Mouse (Mus musculus) forebrain, embryonic 15.5 days (tissue): ENCODE measurements around the gene Ppp6r2. TPM values are rescaled to one million over a fixed set of nuclear protein-coding genes. Genes with fewer than 3 reads are reported as not detected.

Experiments
- ATAC-seq: fragments of 200-750 bp; cut with Nextera tagmentation; replicated peaks from 2 replicates; pipeline ENCODE4 v1.8.0; 2017; ENCODE audit warnings: mild to moderate bottlenecking, moderate TSS enrichment, moderate library complexity
- H3K27ac ChIP-seq: fragments of 300-500 bp; sonication (generic); replicated peaks from 2 replicates; pipeline ENCODE4 v1.5.1; 2015; ENCODE audit warnings: mild to moderate bottlenecking, inconsistent platforms
- H3K27me3 ChIP-seq: fragments of 300-500 bp; sonication (generic); 2 replicates; pipeline ENCODE4 v1.6.1; 2015; ENCODE audit warnings: inconsistent platforms
- H3K36me3 ChIP-seq: fragments of 300-500 bp; sonication (generic); 2 replicates; pipeline ENCODE4 v1.6.1; 2015; ENCODE audit warnings: mild to moderate bottlenecking, inconsistent platforms
- H3K4me1 ChIP-seq: fragments of 300-500 bp; sonication (generic); 2 replicates; pipeline ENCODE4 v1.6.1; 2015; ENCODE audit warnings: inconsistent platforms
- H3K4me2 ChIP-seq: fragments of 300-500 bp; sonication (generic); replicated peaks from 2 replicates; pipeline ENCODE4 v1.6.1; 2015; ENCODE audit warnings: mild to moderate bottlenecking, inconsistent platforms
- H3K4me3 ChIP-seq: fragments of 300-500 bp; sonication (generic); 2 replicates; pipeline ENCODE4 v1.5.1; 2015; ENCODE audit warnings: mild to moderate bottlenecking, inconsistent platforms
- H3K9ac ChIP-seq: fragments of 300-500 bp; sonication (generic); replicated peaks from 2 replicates; pipeline ENCODE4 v1.6.1; 2015; ENCODE audit warnings: mild to moderate bottlenecking, inconsistent platforms
- H3K9me3 ChIP-seq: fragments of 300-500 bp; sonication (generic); 2 replicates; pipeline ENCODE4 v1.6.1; 2016; ENCODE audit warnings: inconsistent platforms
- WGBS: fragments of 180-500 bp; shearing (Covaris S2); methylation state at CpG from one replicate; pipeline ENCODE4 v1.1.7; 2015; ENCODE audit warnings: mixed read lengths; 5-methylcytosine and 5-hydroxymethylcytosine counted together
- microRNA-seq: library from miRNA; unstranded; fragments of <30 nt; microRNA quantifications from one replicate; pipeline ENCODE4, GENCODE M21; 2016
- polyA plus RNA-seq: library from polyadenylated mRNA; unstranded; fragments of >200 nt; fragmentation: Nextera tagmentation; extraction: Ambion mirVana; gene quantifications from 2 replicates; pipeline ENCODE4 v1.2.1, GENCODE M21; 2015

Ppp6r2 gene
- polyA plus RNA-seq, 1 experiment from 2014 or later, result 83.6 TPM

DNA sequence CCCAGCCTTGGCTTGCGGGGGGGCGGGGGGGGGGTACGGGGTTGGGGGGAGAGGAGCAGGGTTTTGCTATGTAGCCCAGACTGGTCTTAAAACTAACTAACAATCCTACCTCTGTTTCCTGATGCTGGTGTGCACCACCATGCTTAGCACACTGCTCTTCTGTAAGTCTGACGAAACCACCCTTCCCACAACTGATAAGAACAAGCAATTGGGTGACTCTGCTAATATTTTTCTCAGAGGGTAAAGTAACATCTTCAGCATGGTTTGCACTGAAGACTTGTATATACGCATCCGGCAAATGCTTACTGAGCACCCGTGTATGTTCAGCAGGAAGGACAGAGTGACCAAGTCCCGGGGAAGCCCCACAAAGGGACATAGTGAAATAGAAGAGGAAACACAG lies 109.9 kb downstream of the Ppp6r2 start:
- H3K4me1 ChIP-seq, result no peaks in the 10 kb centered on the region
- no peak overlapping the region for H3K4me2 ChIP-seq
- no peaks in the 10 kb centered on the region for H3K9me3 ChIP-seq
- H3K4me3 ChIP-seq, result no peak overlapping the region
- H3K27me3 ChIP-seq, result peaks cover 6% of the 10 kb centered on the region; the same call in 1 of the 2 replicates
- H3K36me3 ChIP-seq, result no peaks in the 10 kb centered on the region
- no peak overlapping the region for H3K9ac ChIP-seq
- ATAC-seq, result no peak
- H3K27ac ChIP-seq, result no peak overlapping the region
- 75% methylated on average over 8 of the region's 8 CpGs for WGBS

DNA sequence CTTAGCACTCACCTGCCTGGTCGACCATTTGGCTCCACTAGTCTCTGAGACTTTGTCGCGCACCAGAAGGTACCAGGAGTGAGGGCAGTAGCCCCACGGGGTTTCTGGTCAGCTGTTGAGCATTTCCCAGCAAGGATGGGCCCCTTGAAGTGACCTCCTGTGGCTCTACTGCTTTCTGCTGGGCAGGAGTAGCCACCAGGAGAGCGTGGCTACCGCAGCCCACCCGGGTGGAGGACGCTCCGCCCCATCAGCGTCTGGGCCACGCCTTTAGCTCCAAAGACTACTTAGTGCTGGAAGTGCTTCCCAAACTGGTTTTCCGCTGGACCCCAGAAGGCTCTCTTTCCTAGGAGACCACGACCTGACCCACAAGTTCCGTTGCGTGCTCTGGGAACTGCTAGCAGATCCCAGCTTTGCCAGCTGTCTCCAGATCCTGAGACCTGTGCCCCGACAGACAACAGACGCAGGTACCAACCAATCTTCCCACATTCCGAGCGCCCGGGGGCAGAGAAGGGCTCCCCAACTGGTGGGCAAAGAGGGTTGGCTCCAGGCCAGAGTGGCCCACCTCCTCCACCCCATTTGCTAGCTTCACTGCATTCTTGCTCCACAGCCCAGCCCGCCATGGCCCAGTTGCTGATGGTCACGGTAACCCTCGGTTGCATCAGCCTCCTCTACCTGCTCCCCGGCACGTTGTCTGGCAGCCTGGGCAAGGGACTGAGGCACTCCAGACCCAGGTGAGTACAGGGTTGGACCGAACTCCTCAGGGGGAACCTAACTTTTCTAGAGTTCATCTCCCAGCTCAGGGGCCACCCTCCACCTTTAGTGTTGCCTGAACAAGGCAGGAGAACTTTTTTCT lies 111.5 kb downstream of the Ppp6r2 start, which contains the start of gene Adm2:
Adm2 (plus strand) TSS at position 51 of the 853 bp plus-strand sequence.
- Histone ChIP-seq H3K27me3 (peaks cover 6% of the 10 kb centered on the region; the same call in 1 of the 2 replicates), H3K9me3 (no peaks in the 10 kb centered on the region), H3K27ac (no peak within 1 kb of the TSS), H3K4me2 (0 out of 2 replicates have a peak within 1 kb of the TSS, but pooled peaks have one; percentile 16), H3K36me3 (no peaks in the 10 kb centered on the region), H3K9ac (no peak within 1 kb of the TSS), H3K4me3 (no peak within 1 kb of the TSS), H3K4me1 (no peaks in the 10 kb centered on the region)
- 10% methylated on average over 26 of the region's 26 CpGs for WGBS
- no peak for ATAC-seq

DNA sequence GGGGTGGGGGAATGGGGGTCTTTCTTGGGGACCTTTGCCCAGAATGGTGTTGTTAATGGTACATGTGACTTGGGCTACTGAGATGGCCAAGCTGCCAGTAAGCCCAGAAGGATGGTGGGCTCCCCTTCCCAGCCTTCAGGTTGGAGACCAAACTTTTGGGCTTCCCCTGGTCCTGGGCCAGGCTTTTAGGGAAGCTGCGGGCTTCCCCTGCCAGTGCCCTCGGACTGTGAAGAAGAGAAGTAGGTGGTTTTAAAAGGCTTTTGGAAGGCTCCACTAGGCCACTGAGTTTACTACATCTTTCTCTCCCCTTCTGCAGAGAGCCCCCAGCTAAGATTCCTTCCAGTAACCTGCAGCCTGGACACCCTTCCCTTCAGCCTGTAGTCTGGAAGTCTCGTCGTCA lies 112.3 kb downstream of the Ppp6r2 start:
- ATAC-seq, result no peak
- Histone ChIP-seq H3K4me3 (no peak overlapping the region), H3K9ac (no peak overlapping the region), H3K9me3 (no peaks in the 10 kb centered on the region), H3K27ac (no peak overlapping the region), H3K27me3 (peaks cover 6% of the 10 kb centered on the region; the same call in 1 of the 2 replicates), H3K4me2 (no peak overlapping the region), H3K36me3 (no peaks in the 10 kb centered on the region), H3K4me1 (no peaks in the 10 kb centered on the region)
- WGBS, result 87% methylated on average over 4 of the region's 4 CpGs

DNA sequence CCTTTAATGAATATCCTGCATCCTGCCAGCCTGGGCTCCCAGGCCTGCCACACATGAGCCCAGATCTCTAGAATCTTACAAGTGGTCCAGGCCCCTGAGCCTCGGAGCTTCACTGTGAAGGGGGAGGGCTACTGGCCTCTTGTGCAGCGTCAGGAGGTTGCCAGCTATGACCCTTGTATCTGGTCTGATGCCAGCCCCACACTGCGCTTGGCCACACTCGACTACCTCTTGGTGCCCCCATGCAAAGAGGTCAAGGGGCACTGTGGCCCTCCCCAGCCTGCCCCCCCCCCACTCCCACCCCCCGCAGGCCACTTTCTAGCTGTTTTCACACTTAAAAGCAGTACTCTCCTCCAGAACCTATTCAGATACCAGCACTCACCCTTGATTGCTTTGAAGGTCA lies 115.1 kb downstream of the Ppp6r2 start:
- Histone ChIP-seq H3K9me3 (no peaks in the 10 kb centered on the region), H3K27me3 (peaks cover 6% of the 10 kb centered on the region; the same call in 1 of the 2 replicates), H3K9ac (no peak overlapping the region), H3K4me3 (no peak overlapping the region), H3K4me2 (no peak overlapping the region), H3K4me1 (no peaks in the 10 kb centered on the region), H3K27ac (no peak overlapping the region), H3K36me3 (no peaks in the 10 kb centered on the region)
- 60% methylated on average over 5 of the region's 5 CpGs for WGBS
- no peak for ATAC-seq

DNA sequence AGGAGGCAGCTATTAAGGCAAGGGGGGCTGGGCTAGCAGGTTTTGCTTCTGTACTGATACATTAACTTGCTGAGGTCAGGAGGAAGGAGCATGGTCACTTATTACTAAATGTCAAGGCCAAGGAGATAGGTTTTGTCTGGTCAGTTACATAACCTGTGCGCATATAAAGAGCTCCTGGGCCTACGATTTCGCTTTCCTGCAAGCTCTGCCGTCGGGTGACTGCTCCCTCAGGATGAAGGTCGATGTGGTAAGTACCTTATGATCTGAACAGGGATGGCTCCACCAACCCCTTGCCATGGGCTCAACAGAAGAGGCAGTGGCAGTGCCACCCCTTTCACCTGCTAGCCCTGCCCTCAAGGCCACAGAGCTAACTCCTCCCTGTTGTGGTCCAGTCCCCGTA lies 122.9 kb downstream of the Ppp6r2 start, which contains the start of gene Miox:
Miox (plus strand) TSS at position 128 of the 400 bp plus-strand sequence.
- H3K27me3 ChIP-seq, result no peaks in the 10 kb centered on the region
- no peaks in the 10 kb centered on the region for H3K4me1 ChIP-seq
- H3K9me3 ChIP-seq, result no peaks in the 10 kb centered on the region
- no peak within 1 kb of the TSS for H3K4me2 ChIP-seq
- ATAC-seq, result no peak
- H3K4me3 ChIP-seq, result no peak within 1 kb of the TSS
- H3K27ac ChIP-seq, result no peak within 1 kb of the TSS
- no peaks in the 10 kb centered on the region for H3K36me3 ChIP-seq
- WGBS, result 94% methylated on average over 7 of the region's 7 CpGs
- no peak within 1 kb of the TSS for H3K9ac ChIP-seq

DNA sequence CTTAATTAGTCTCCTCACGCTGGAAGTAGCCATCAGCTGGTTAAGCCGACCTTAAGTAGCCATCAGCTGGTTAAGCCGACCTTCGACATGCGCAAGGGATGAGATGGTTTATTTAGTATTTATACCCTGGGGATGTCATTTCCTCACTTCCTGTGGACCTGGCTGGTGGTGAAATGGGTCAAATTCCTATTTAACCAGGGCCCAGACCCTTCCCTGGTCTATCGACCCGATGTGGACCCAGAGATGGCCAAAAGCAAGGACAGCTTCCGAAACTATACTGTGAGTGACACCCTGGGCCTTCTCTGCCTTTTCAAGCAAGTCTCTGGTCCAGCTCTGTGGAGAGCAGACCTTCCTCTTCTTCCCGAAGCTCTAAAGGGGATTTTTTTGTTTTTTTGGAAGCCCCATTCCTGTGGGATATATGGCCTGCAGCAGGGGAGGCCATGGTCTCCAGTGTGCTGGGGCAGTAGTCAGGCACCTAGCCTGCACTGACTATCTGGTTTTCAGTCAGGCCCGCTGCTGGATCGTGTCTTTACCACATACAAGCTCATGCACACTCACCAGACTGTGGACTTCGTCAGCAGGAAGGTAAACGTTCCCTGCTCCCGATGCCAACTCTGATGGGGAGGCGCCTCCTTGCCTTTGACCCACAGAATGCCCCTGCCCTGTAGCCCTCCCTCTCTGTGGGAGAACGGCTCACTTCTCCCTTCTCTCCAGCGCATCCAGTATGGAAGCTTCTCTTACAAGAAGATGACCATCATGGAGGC lies 123.6 kb downstream of the Ppp6r2 start:
- H3K36me3 ChIP-seq, result no peaks in the 10 kb centered on the region
- H3K9ac ChIP-seq, result no peak overlapping the region
- H3K27ac ChIP-seq, result no peak overlapping the region
- H3K4me2 ChIP-seq, result no peak overlapping the region
- no peak for ATAC-seq
- no peaks in the 10 kb centered on the region for H3K9me3 ChIP-seq
- H3K27me3 ChIP-seq, result no peaks in the 10 kb centered on the region
- H3K4me1 ChIP-seq, result no peaks in the 10 kb centered on the region
- WGBS, result 87% methylated on average over 17 of the region's 17 CpGs
- no peak overlapping the region for H3K4me3 ChIP-seq

DNA sequence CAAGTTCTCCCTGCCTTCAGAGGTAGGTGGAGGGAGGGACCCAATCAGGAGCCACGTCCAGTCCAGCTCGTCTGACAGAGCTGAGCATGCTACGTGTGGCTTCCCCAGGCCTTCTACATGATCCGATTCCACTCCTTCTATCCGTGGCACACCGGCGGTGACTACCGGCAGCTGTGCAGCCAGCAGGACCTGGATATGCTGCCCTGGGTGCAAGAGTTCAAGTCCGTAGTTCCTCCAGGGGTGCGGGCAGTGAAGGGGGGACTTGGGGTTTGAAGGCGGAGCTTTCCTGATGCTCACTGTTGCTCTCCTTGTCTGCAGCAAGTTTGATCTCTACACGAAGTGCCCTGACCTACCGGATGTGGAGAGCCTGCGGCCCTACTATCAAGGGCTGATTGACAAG lies 125.1 kb downstream of the Ppp6r2 start:
- Histone ChIP-seq H3K27me3 (no peaks in the 10 kb centered on the region), H3K4me3 (no peak overlapping the region), H3K9me3 (no peaks in the 10 kb centered on the region), H3K4me2 (no peak overlapping the region), H3K4me1 (no peaks in the 10 kb centered on the region), H3K27ac (no peak overlapping the region), H3K9ac (no peak overlapping the region), H3K36me3 (no peaks in the 10 kb centered on the region)
- 88% methylated on average over 14 of the region's 14 CpGs for WGBS
- ATAC-seq, result no peak

Small RNAs within 50 kb of the gene (microRNA-seq; reads per million reads assigned to microRNA genes)
- gene Mir6958 (3.5 reads per million, percentile 10 among the genes with 10 or more reads in this experiment), gene Mir6959 (not detected), gene Mir7118 (not detected)

Other genes starting within 250 kb of the Ppp6r2 start
- 29.6 and 36.6 TPM in 2 replicates for gene Mlc1, start 232.5 kb upstream of the Ppp6r2 start, polyA plus RNA-seq
- not detected in 2 replicates for gene Mov10l1, start 228.6 kb upstream of the Ppp6r2 start, polyA plus RNA-seq
- 3.6 and 4.6 TPM in 2 replicates for gene Panx2, start 151.8 kb upstream of the Ppp6r2 start, polyA plus RNA-seq
- 39.3 and 39.9 TPM in 2 replicates for gene Trabd, start 136.4 kb upstream of the Ppp6r2 start, polyA plus RNA-seq
- gene Selenoo, start 122.5 kb upstream of the Ppp6r2 start, polyA plus RNA-seq, result 25.0 and 26.0 TPM in 2 replicates
- gene Tubgcp6, start 88.4 kb upstream of the Ppp6r2 start, polyA plus RNA-seq, result 17.5 and 17.7 TPM in 2 replicates
- gene Hdac10, start 82.9 kb upstream of the Ppp6r2 start, polyA plus RNA-seq, result 31.5 and 38.6 TPM in 2 replicates
- 5.5 and 5.8 TPM in 2 replicates for gene Mapk12, start 70.8 kb upstream of the Ppp6r2 start, polyA plus RNA-seq
- gene Mapk11, start 61.9 kb upstream of the Ppp6r2 start, polyA plus RNA-seq, result 42.8 and 42.9 TPM in 2 replicates
- 113 and 118 TPM in 2 replicates for gene Plxnb2, start 30.8 kb upstream of the Ppp6r2 start, polyA plus RNA-seq
- gene Dennd6b, start 15.1 kb upstream of the Ppp6r2 start, polyA plus RNA-seq, result 58.5 and 62.2 TPM in 2 replicates
- 79.0 and 83.4 TPM in 2 replicates for gene Sbf1, start 103.8 kb downstream of the Ppp6r2 start, polyA plus RNA-seq
- not detected in 2 replicates for gene Adm2, start 111.2 kb downstream of the Ppp6r2 start, polyA plus RNA-seq
- not detected in 2 replicates for gene Miox, start 122.8 kb downstream of the Ppp6r2 start, polyA plus RNA-seq
- 31.6 and 33.0 TPM in 2 replicates for gene Lmf2, start 144.1 kb downstream of the Ppp6r2 start, polyA plus RNA-seq
- gene Ncaph2, start 144.2 kb downstream of the Ppp6r2 start, polyA plus RNA-seq, result 127 and 149 TPM in 2 replicates
- 9.0 and 10.2 TPM in 2 replicates for gene Sco2, start 162.3 kb downstream of the Ppp6r2 start, polyA plus RNA-seq
- 1.8 and 2.4 TPM in 2 replicates for gene Tymp, start 165.5 kb downstream of the Ppp6r2 start, polyA plus RNA-seq
- gene Odf3b, start 167.7 kb downstream of the Ppp6r2 start, polyA plus RNA-seq, result 1.8 and 4.0 TPM in 2 replicates
- gene Klhdc7b, start 173.4 kb downstream of the Ppp6r2 start, polyA plus RNA-seq, result not detected in 2 replicates
- not detected in 2 replicates for gene Syce3, start 198.9 kb downstream of the Ppp6r2 start, polyA plus RNA-seq
- 0.52 and 0.95 TPM in 2 replicates for gene Cpt1b, start 214.3 kb downstream of the Ppp6r2 start, polyA plus RNA-seq
- gene C730034F03Rik, start 218.0 kb downstream of the Ppp6r2 start, polyA plus RNA-seq, result 5.5 and 6.4 TPM in 2 replicates
- gene Gm44502, start 218.1 kb downstream of the Ppp6r2 start, polyA plus RNA-seq, result 0.29 TPM in 1 of 2 replicates, not detected in the other
- gene Chkb, start 218.4 kb downstream of the Ppp6r2 start, polyA plus RNA-seq, result 70.5 and 75.8 TPM in 2 replicates
- 65.0 and 68.2 TPM in 2 replicates for gene Mapk8ip2, start 242.4 kb downstream of the Ppp6r2 start, polyA plus RNA-seq